Mouse (Mus musculus): ENCODE measurements around the gene Arnt2. TPM values are rescaled to one million over a fixed set of nuclear protein-coding genes. Genes with fewer than 3 reads are reported as not detected.

Gene Arnt2
- polyA plus RNA-seq, 1 experiment from 2014 or later, result 74.6 TPM

- Histone ChIP-seq H3K36me3 (peaks cover 8% of the 10 kb centered on the region; the same call in 1 of the 2 replicates), H3K9me3 (no peaks in the 10 kb centered on the region), H3K27me3 (no peaks in the 10 kb centered on the region), H3K4me3 (no peak overlapping the region), H3K9ac (no peak overlapping the region), H3K4me1 (replicated peaks) (peaks cover 14% of the 10 kb centered on the region; the same call in 1 of the 2 replicates), H3K4me2 (no peak overlapping the region), H3K27ac (replicated peaks) (no peak overlapping the region)
- WGBS, result 80% methylated on average over 10 of the region's 10 CpGs
- ATAC-seq (ENCODE audit: low FRiP score, low read depth), result no peak
Measured at GRCm38 (mm10) chr7:84361086-84361684, 48.8 kb downstream of the Arnt2 start.

GRCm38 (mm10) chr7:84358426-84358825 is 51.5 kb downstream of the Arnt2 start:
- Histone ChIP-seq H3K4me3 (no peak overlapping the region), H3K4me2 (no peak overlapping the region), H3K9ac (no peak overlapping the region), H3K27ac (replicated peaks) (no peak overlapping the region), H3K27me3 (no peaks in the 10 kb centered on the region), H3K36me3 (peaks cover 19% of the 10 kb centered on the region), H3K4me1 (replicated peaks) (peaks cover 13% of the 10 kb centered on the region), H3K9me3 (no peaks in the 10 kb centered on the region)
- ATAC-seq (ENCODE audit: low FRiP score, low read depth), result no peak
- WGBS, result 36% methylated on average over 1 of the region's 1 CpGs

DNA sequence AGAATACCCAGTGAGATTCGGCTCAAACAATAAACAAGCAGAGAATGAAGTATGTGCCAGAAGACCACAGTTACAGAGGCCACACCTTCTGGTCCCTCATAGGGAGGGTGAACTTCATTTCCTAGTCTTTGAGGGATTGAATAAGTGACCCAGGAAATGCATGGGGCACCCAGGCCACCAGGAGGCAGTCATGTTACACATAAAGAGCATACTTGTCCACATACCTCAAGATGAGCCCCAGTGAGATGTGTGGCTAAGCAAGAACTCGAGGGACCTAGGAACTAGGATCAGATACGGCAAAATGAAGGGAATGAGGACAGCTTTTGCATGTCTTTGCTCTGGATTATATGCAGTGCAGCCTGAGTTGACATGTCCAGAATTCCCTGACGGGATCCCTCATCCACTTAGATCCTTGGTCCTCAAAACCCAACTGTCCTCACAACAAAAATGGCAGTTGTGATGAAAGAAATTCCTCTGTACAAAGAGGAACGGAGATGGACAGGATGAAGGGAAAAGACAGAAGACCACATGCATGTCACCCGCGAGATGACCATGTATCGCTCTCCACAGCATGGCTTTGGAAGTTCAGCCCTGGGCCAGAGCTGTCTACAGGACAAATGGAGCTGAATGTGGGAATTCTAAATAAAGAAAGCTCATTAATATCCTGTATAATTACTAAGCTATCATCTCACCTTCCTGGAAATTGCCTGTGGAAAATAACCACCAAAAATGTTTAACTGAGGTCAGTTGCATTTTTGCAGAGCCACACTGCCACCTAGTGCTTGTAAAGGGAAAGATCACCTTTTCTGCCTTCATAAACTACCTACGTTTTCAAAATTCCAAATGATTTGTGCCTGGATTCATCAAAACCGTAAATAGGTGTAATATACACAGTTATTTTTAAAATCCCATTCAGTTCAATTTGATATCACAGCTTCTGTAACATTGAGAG is 54.1 kb downstream of the Arnt2 start:
- peak; percentile 33; the same call in 1 of the 2 replicates for ATAC-seq (ENCODE audit: low FRiP score, low read depth)
- Histone ChIP-seq H3K4me2 (no peak overlapping the region), H3K36me3 (peaks cover 21% of the 10 kb centered on the region), H3K4me3 (no peak overlapping the region), H3K9me3 (no peaks in the 10 kb centered on the region), H3K9ac (no peak overlapping the region), H3K27ac (replicated peaks) (peak overlapping the region; percentile 46), H3K27me3 (no peaks in the 10 kb centered on the region), H3K4me1 (replicated peaks) (peaks cover 7% of the 10 kb centered on the region)
- 70% methylated on average over 10 of the region's 10 CpGs for WGBS

GRCm38 (mm10) chr7:84354890-84355289 is 55.1 kb downstream of the Arnt2 start:
- no peak for ATAC-seq (ENCODE audit: low FRiP score, low read depth)
- no peak overlapping the region for H3K9ac ChIP-seq
- no peak overlapping the region for H3K4me2 ChIP-seq
- H3K36me3 ChIP-seq, result peaks cover 21% of the 10 kb centered on the region
- no peak overlapping the region for H3K4me3 ChIP-seq
- WGBS, result 93% methylated on average over 2 of the region's 2 CpGs
- peaks cover 10% of the 10 kb centered on the region for H3K4me1 ChIP-seq (replicated peaks)
- H3K27me3 ChIP-seq, result no peaks in the 10 kb centered on the region
- H3K27ac ChIP-seq (replicated peaks), result no peak overlapping the region
- no peaks in the 10 kb centered on the region for H3K9me3 ChIP-seq

DNA sequence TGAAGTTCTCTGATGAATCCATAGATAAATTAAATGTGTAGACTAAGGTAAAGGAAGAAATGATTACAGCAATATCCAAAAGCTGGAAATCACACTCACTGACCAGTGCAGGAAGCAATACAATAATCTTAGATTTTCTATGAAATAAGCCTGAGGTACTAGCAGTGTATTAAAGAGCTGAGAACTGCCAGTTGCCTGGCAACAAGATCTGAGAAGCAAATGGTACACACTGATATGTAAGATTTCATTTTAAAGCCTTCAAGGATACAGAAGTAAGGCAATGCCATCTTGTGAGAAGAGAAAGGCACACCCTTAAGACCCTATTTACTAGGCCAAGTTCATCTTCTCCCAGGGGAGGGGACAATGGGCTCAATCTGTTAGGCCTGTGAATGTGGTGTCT is 59.4 kb downstream of the Arnt2 start:
- Histone ChIP-seq H3K4me3 (no peak overlapping the region), H3K9me3 (no peaks in the 10 kb centered on the region), H3K27ac (replicated peaks) (no peak overlapping the region), H3K9ac (no peak overlapping the region), H3K27me3 (no peaks in the 10 kb centered on the region), H3K36me3 (peaks cover 29% of the 10 kb centered on the region), H3K4me2 (no peak overlapping the region), H3K4me1 (replicated peaks) (peaks cover 4% of the 10 kb centered on the region; the same call in 1 of the 2 replicates)
- ATAC-seq (ENCODE audit: low FRiP score, low read depth), result peak; percentile 57; the same call in 1 of the 2 replicates

DNA sequence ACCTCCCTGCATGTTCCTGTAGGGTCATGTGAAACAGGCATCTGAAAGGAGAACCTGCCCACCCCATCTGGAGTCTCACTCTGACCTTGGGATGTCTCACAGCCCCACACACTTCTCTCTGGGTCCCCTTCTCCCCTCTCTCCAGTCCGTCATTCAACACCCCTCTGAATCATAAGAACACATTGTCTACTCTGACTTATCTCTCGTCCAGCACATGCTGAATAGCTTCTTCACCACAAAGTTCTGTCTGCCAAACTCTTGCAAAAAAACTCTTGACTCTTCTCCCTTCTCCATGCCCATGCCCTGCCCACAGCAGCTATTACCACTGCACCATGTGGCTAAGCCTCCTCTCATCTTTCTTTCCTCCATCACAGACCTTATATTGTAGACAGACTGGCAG is 60.0 kb downstream of the Arnt2 start:
- H3K27me3 ChIP-seq, result no peaks in the 10 kb centered on the region
- H3K36me3 ChIP-seq, result peaks cover 35% of the 10 kb centered on the region
- 90% methylated on average over 2 of the region's 2 CpGs for WGBS
- H3K9me3 ChIP-seq, result no peaks in the 10 kb centered on the region
- H3K4me1 ChIP-seq (replicated peaks), result 0 out of 2 replicates have a peak, but pooled peaks cover 2% of the 10 kb centered on the region
- H3K4me3 ChIP-seq, result no peak overlapping the region
- H3K27ac ChIP-seq (replicated peaks), result no peak overlapping the region
- no peak overlapping the region for H3K4me2 ChIP-seq
- H3K9ac ChIP-seq, result no peak overlapping the region
- no peak for ATAC-seq (ENCODE audit: low FRiP score, low read depth)

GRCm38 (mm10) chr7:84348145-84348911 is 61.6 kb downstream of the Arnt2 start:
- no peaks in the 10 kb centered on the region for H3K9me3 ChIP-seq
- H3K4me2 ChIP-seq, result no peak overlapping the region
- ATAC-seq (ENCODE audit: low FRiP score, low read depth), result no peak
- no peaks in the 10 kb centered on the region for H3K27me3 ChIP-seq
- H3K36me3 ChIP-seq, result peaks cover 41% of the 10 kb centered on the region
- H3K9ac ChIP-seq, result no peak overlapping the region
- WGBS, result 82% methylated on average over 9 of the region's 9 CpGs
- 0 out of 2 replicates have a peak, but pooled peaks cover 2% of the 10 kb centered on the region for H3K4me1 ChIP-seq (replicated peaks)
- no peak overlapping the region for H3K4me3 ChIP-seq
- H3K27ac ChIP-seq (replicated peaks), result no peak overlapping the region

- peaks cover 3% of the 10 kb centered on the region; the same call in 1 of the 2 replicates for H3K4me1 ChIP-seq (replicated peaks)
- 93% methylated on average over 3 of the region's 3 CpGs for WGBS
- peaks cover 59% of the 10 kb centered on the region for H3K36me3 ChIP-seq
- H3K9ac ChIP-seq, result no peak overlapping the region
- no peak for ATAC-seq (ENCODE audit: low FRiP score, low read depth)
- H3K27ac ChIP-seq (replicated peaks), result no peak overlapping the region
- no peaks in the 10 kb centered on the region for H3K27me3 ChIP-seq
- no peak overlapping the region for H3K4me2 ChIP-seq
- H3K9me3 ChIP-seq, result no peaks in the 10 kb centered on the region
- H3K4me3 ChIP-seq, result no peak overlapping the region
Measured at GRCm38 (mm10) chr7:84343160-84343559, 66.8 kb downstream of the Arnt2 start.

GRCm38 (mm10) chr7:84341001-84341400 is 69.0 kb downstream of the Arnt2 start:
- Histone ChIP-seq H3K27ac (replicated peaks) (no peak overlapping the region), H3K36me3 (peaks cover 46% of the 10 kb centered on the region), H3K27me3 (no peaks in the 10 kb centered on the region), H3K9ac (no peak overlapping the region), H3K9me3 (no peaks in the 10 kb centered on the region), H3K4me3 (no peak overlapping the region), H3K4me2 (no peak overlapping the region), H3K4me1 (replicated peaks) (peaks cover 3% of the 10 kb centered on the region; the same call in 1 of the 2 replicates)
- ATAC-seq (ENCODE audit: low FRiP score, low read depth), result no peak
- WGBS, result 80% methylated on average over 1 of the region's 1 CpGs

- Histone ChIP-seq H3K4me1 (replicated peaks) (peaks cover 3% of the 10 kb centered on the region; the same call in 1 of the 2 replicates), H3K9me3 (no peaks in the 10 kb centered on the region), H3K9ac (no peak overlapping the region), H3K27me3 (no peaks in the 10 kb centered on the region), H3K36me3 (peaks cover 29% of the 10 kb centered on the region), H3K4me3 (no peak overlapping the region), H3K4me2 (no peak overlapping the region), H3K27ac (replicated peaks) (no peak overlapping the region)
- WGBS, result 38% methylated on average over 1 of the region's 1 CpGs
- ATAC-seq (ENCODE audit: low FRiP score, low read depth), result no peak; the same call in 1 of the 2 replicates
Measured at GRCm38 (mm10) chr7:84339186-84339585, 70.8 kb downstream of the Arnt2 start.

DNA sequence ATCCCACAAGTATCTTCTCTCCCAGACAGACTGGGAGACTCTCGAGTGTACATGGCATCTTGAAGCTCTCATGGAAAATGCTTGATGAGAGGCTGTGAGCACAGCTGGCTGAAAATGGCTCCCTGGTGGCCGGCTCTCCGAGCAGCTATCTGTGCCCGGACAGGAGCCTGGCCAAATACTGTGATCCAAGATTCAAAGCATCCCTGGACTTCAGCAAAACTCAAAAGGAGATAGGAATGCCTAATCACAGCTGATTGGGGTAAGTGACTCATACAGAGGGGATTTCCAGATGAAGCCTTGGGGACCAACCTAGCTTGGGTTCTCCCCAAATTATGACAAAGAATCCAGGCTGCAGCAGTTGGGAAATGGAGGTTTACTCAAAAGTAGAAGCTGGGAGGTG is 72.2 kb downstream of the Arnt2 start:
- H3K27me3 ChIP-seq, result no peaks in the 10 kb centered on the region
- no peak for ATAC-seq (ENCODE audit: low FRiP score, low read depth)
- H3K4me1 ChIP-seq (replicated peaks), result peaks cover 8% of the 10 kb centered on the region
- no peak overlapping the region for H3K4me3 ChIP-seq
- H3K4me2 ChIP-seq, result no peak overlapping the region
- H3K9me3 ChIP-seq, result no peaks in the 10 kb centered on the region
- no peak overlapping the region for H3K9ac ChIP-seq
- no peak overlapping the region for H3K27ac ChIP-seq (replicated peaks)
- 66% methylated on average over 4 of the region's 4 CpGs for WGBS
- H3K36me3 ChIP-seq, result peaks cover 15% of the 10 kb centered on the region
